Mouse (Mus musculus) MEL (cell line): ENCODE measurements around the gene Pde4dip. TPM values are rescaled to one million over a fixed set of nuclear protein-coding genes. Genes with fewer than 3 reads are reported as not detected.

Experiments
- DNase-seq: peaks from one replicate; pipeline ENCODE4 v3.0.0; 2011; ENCODE audit warnings: low read depth, low spot score
- H3K27ac ChIP-seq: 2 replicates; pipeline ENCODE4 v1.5.1; 2012; ENCODE audit warnings: low read depth, mild to moderate bottlenecking, control low read depth, low read length, moderate library complexity; ENCODE audit not compliant: control insufficient read depth
- H3K27me3 ChIP-seq, 2 experiments: fragments of 150-350 bp in 1 of 2; sonication (generic) in 1 of 2; 2 replicates each; pipeline ENCODE4 v1.6.1; 2012; ENCODE audit warnings: low read length in 2 of 2, mild to moderate bottlenecking in 2 of 2, improper control_type of control experiment in 1 of 2, moderate library complexity in 1 of 2; ENCODE audit not compliant: insufficient read depth in 2 of 2, control insufficient read depth in 1 of 2
- H3K36me3 ChIP-seq, 2 experiments: 2 replicates each; pipeline ENCODE4 v1.6.1; 2012 to 2014; ENCODE audit warnings: low read length in 2 of 2, improper control_type of control experiment in 1 of 2, inconsistent platforms in 1 of 2, mild to moderate bottlenecking in 1 of 2; ENCODE audit not compliant: insufficient read depth in 2 of 2, control insufficient read depth in 1 of 2
- H3K4me1 ChIP-seq, 2 experiments: fragments of 150-350 bp in 1 of 2; sonication (generic) in 1 of 2; 2 replicates each; pipeline ENCODE4 v1.6.1; 2012; ENCODE audit warnings: low read length in 2 of 2, improper control_type of control experiment in 1 of 2, mild to moderate bottlenecking in 1 of 2; ENCODE audit not compliant: insufficient read depth in 2 of 2, control insufficient read depth in 1 of 2
- H3K4me3 ChIP-seq, 2 experiments: fragments of 150-350 bp in 1 of 2; sonication (generic) in 1 of 2; 2 replicates each; pipeline ENCODE4 v1.5.1; 2012; ENCODE audit warnings: low read depth in 2 of 2, low read length in 2 of 2, mild to moderate bottlenecking in 2 of 2, moderate library complexity in 2 of 2, control low read depth in 1 of 2, improper control_type of control experiment in 1 of 2; ENCODE audit not compliant: control insufficient read depth in 1 of 2, insufficient read depth in 1 of 2
- H3K79me2 ChIP-seq: 2 replicates; pipeline ENCODE4 v1.6.1; 2012; ENCODE audit warnings: mild to moderate bottlenecking, low read length, moderate library complexity; ENCODE audit not compliant: control insufficient read depth, poor library complexity, insufficient read depth
- H3K9ac ChIP-seq: 2 replicates; pipeline ENCODE4 v1.6.1; 2012; ENCODE audit warnings: low read depth, mild to moderate bottlenecking, control low read depth, low read length, moderate library complexity; ENCODE audit not compliant: control insufficient read depth, poor library complexity, severe bottlenecking
- H3K9me3 ChIP-seq: fragments of 150-350 bp; sonication (generic); replicated peaks from 2 replicates; pipeline ENCODE4 v1.6.1; 2012; ENCODE audit warnings: mild to moderate bottlenecking, low read length, improper control_type of control experiment, moderate library complexity; ENCODE audit not compliant: insufficient read depth
- BHLHE40 ChIP-seq: IDR thresholded peaks from 2 replicates; pipeline ENCODE4 v1.6.1; 2012; ENCODE audit warnings: low read depth, mild to moderate bottlenecking, inconsistent platforms, low read length, improper control_type of control experiment, borderline replicate concordance
- CHD1 ChIP-seq: IDR thresholded peaks from 2 replicates; pipeline ENCODE4 v1.6.1; 2012; ENCODE audit warnings: low read depth, mild to moderate bottlenecking, inconsistent platforms, low read length, improper control_type of control experiment
- ELF1 ChIP-seq: IDR thresholded peaks from 2 replicates; pipeline ENCODE4 v1.6.1; 2014; ENCODE audit warnings: low read depth, mild to moderate bottlenecking, inconsistent platforms, low read length, improper control_type of control experiment, moderate library complexity
- GATA1 ChIP-seq: IDR thresholded peaks from 2 replicates; pipeline ENCODE4 v1.6.1; 2011; ENCODE audit warnings: low read depth, low read length, improper control_type of control experiment
- JUND ChIP-seq: IDR thresholded peaks from 2 replicates; pipeline ENCODE4 v1.6.1; 2011; ENCODE audit warnings: low read depth, mild to moderate bottlenecking, improper control_type of control experiment, low read length
- KAT2A ChIP-seq: conservative IDR thresholded peaks from 2 replicates; pipeline ENCODE4 v1.6.1; 2012; ENCODE audit warnings: low read depth, low read length, improper control_type of control experiment, inconsistent platforms
- MAFK ChIP-seq: IDR thresholded peaks from 2 replicates; pipeline ENCODE4 v1.6.1; 2011; ENCODE audit warnings: low read depth, mild to moderate bottlenecking, low read length, improper control_type of control experiment, borderline replicate concordance
- MAX ChIP-seq: IDR thresholded peaks from 2 replicates; pipeline ENCODE4 v1.6.1; 2011; ENCODE audit warnings: low read length, improper control_type of control experiment
- MYC ChIP-seq: IDR thresholded peaks from 2 replicates; pipeline ENCODE4 v1.6.1; 2011; ENCODE audit warnings: low read depth, mild to moderate bottlenecking, low read length, improper control_type of control experiment, moderate library complexity
- NELFE ChIP-seq: IDR thresholded peaks from 2 replicates; pipeline ENCODE4 v1.6.1; 2011; ENCODE audit warnings: low read depth, low read length, improper control_type of control experiment
- NRF1 ChIP-seq: IDR thresholded peaks from 2 replicates; pipeline ENCODE4 v1.6.1; 2014; ENCODE audit warnings: low read depth, mild to moderate bottlenecking, inconsistent platforms, low read length, improper control_type of control experiment, moderate library complexity; ENCODE audit not compliant: poor library complexity, insufficient read depth, severe bottlenecking
- POLR2A ChIP-seq, 2 experiments: IDR thresholded peaks; 2 replicates each; pipeline ENCODE4 v1.6.1; 2011 to 2012; ENCODE audit warnings: low read length in 2 of 2, mild to moderate bottlenecking in 2 of 2, control low read depth in 1 of 2, improper control_type of control experiment in 1 of 2, low read depth in 1 of 2, moderate library complexity in 1 of 2; ENCODE audit not compliant: control insufficient read depth in 1 of 2, insufficient read depth in 1 of 2, poor library complexity in 1 of 2
- POLR2AphosphoS2 ChIP-seq: IDR thresholded peaks from 2 replicates; pipeline ENCODE4 v1.6.1; 2011; ENCODE audit warnings: low read length, improper control_type of control experiment
- POLR2AphosphoS5 ChIP-seq: IDR thresholded peaks from 2 replicates; pipeline ENCODE4 v1.6.1; 2012; ENCODE audit warnings: low read depth, borderline replicate concordance, mild to moderate bottlenecking, inconsistent platforms, low read length, moderate library complexity, mixed read lengths
- RCOR1 ChIP-seq: IDR thresholded peaks from 2 replicates; pipeline ENCODE4 v1.6.1; 2012; ENCODE audit warnings: low read depth, mild to moderate bottlenecking, inconsistent platforms, low read length, improper control_type of control experiment
- SIN3A ChIP-seq: IDR thresholded peaks from 2 replicates; pipeline ENCODE4 v1.6.1; 2012; ENCODE audit warnings: low read length, improper control_type of control experiment, inconsistent platforms
- SMC3 ChIP-seq: IDR thresholded peaks from 2 replicates; pipeline ENCODE4 v1.6.1; 2011; ENCODE audit warnings: low read depth, low read length, improper control_type of control experiment
- TAL1 ChIP-seq: IDR thresholded peaks from 2 replicates; pipeline ENCODE4 v1.6.1; 2012; ENCODE audit warnings: mild to moderate bottlenecking, inconsistent platforms, low read length, moderate library complexity, mixed read lengths
- UBTF ChIP-seq: IDR thresholded peaks from 2 replicates; pipeline ENCODE4 v1.6.1; 2012; ENCODE audit warnings: low read depth, mild to moderate bottlenecking, inconsistent platforms, low read length, improper control_type of control experiment, moderate library complexity, borderline replicate concordance; ENCODE audit not compliant: insufficient read depth
- ZC3H11A ChIP-seq: IDR thresholded peaks from 2 replicates; pipeline ENCODE4 v1.6.1; 2012; ENCODE audit warnings: low read depth, mild to moderate bottlenecking, inconsistent platforms, low read length, improper control_type of control experiment
- ZKSCAN1 ChIP-seq: IDR thresholded peaks from 2 replicates; pipeline ENCODE4 v1.6.1; 2012; ENCODE audit warnings: low read depth, mild to moderate bottlenecking, inconsistent platforms, low read length, improper control_type of control experiment, moderate library complexity
- ZMIZ1 ChIP-seq: IDR thresholded peaks from 2 replicates; pipeline ENCODE4 v1.6.1; 2012; ENCODE audit warnings: low read depth, mild to moderate bottlenecking, inconsistent platforms, low read length, improper control_type of control experiment, moderate library complexity
- ZNF384 ChIP-seq: IDR thresholded peaks from 2 replicates; pipeline ENCODE4 v1.6.1; 2012; ENCODE audit warnings: low read depth, mild to moderate bottlenecking, inconsistent platforms, low read length, improper control_type of control experiment
- polyA plus RNA-seq, 2 experiments: library from polyadenylated mRNA; stranded (reverse) in 1 of 2; unstranded in 1 of 2; fragments of >175 nt in 1 of 2; fragments of >200 nt in 1 of 2; gene quantifications; 2 replicates each; pipeline versions ENCODE4 v1.2.1 to v1.2.4; 2012; ENCODE audit warnings: low replicate concordance in 2 of 2, low read depth in 1 of 2; ENCODE audit not compliant: insufficient read length in 2 of 2, insufficient read depth in 1 of 2, missing spikeins in 1 of 2
- total RNA-seq: library from RNA; depleted of rRNA; stranded (reverse); fragments of 300-350 nt; gene quantifications from 2 replicates; pipeline ENCODE4 v1.2.3, GENCODE M21; 2012

Gene Pde4dip
- total and polyA plus RNA-seq, 3 experiments, result 47.6 to 52.4 TPM; not detected in 1

GRCm38 (mm10) chr3:97734259-97734658 is 154.2 kb downstream of the Pde4dip start:
- Histone ChIP-seq H3K4me1 (no peaks in the 10 kb centered on the region), H3K9me3 (no peaks in the 10 kb centered on the region), H3K79me2 (no peaks in the 10 kb centered on the region), H3K36me3 (no peaks in the 10 kb centered on the region), H3K27me3 (0 out of 4 replicates have a peak, but pooled peaks cover 0 to 1% of the 10 kb centered on the region in 2 experiments), H3K4me3 (no peak overlapping the region), H3K27ac (no peak overlapping the region), H3K9ac (no peak overlapping the region)
- no peak for TF ChIP-seq TAL1
- no peak for TF ChIP-seq ELF1
- TF ChIP-seq GATA1, result no peak
- TF ChIP-seq UBTF, result no peak
- TF ChIP-seq NELFE, result no peak
- no peak for TF ChIP-seq ZMIZ1
- TF ChIP-seq BHLHE40, result no peak
- TF ChIP-seq POLR2A (IDR thresholded peaks at IDR 0.05; ENCODE audit: control insufficient read depth in 1 of 2, insufficient read depth in 1 of 2, low read depth in 1 of 2, low read length in 2 of 2, poor library complexity in 1 of 2), result no peak
- TF ChIP-seq ZKSCAN1, result no peak
- no peak for TF ChIP-seq POLR2AphosphoS5
- no peak for TF ChIP-seq JUND
- TF ChIP-seq RCOR1, result no peak
- TF ChIP-seq SMC3, result no peak
- TF ChIP-seq POLR2AphosphoS2, result no peak
- TF ChIP-seq MAX, result no peak
- TF ChIP-seq SIN3A, result no peak
- TF ChIP-seq ZC3H11A, result no peak
- no peak for DNase-seq

DNA sequence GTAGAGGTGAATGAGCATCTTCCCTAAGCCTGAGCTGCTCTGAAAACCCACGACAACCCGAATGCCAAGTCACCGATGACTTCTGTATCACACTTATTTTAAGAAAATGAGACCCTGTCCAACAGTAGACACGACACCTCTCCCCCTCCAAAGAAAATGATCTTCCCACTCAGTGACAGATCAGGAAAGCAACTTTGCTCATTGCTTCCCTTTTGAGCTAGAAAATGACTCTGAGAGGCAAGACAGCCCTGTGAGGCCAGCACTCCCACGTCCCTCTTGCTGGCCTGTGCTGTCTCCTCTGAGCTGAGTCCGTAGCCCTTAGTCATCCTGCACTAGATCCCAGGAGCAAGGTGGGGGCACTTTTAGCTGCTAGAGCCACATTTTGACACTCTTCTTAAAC is 155.9 kb downstream of the Pde4dip start:
- DNase-seq, result no peak
- H3K79me2 ChIP-seq, result no peaks in the 10 kb centered on the region
- no peak overlapping the region for H3K4me3 ChIP-seq
- TF ChIP-seq MYC, result no peak
- TF ChIP-seq KAT2A, result no peak
- TF ChIP-seq POLR2AphosphoS2, result no peak
- no peak for TF ChIP-seq MAFK
- TF ChIP-seq RCOR1, result no peak
- TF ChIP-seq NRF1, result no peak
- no peak for TF ChIP-seq ZNF384
- no peak for TF ChIP-seq CHD1
- peaks cover 2 to 4% of the 10 kb centered on the region in 2 experiments; a peak in 2 of 4 replicates for H3K27me3 ChIP-seq
- H3K27ac ChIP-seq, result no peak overlapping the region
- H3K4me1 ChIP-seq, result no peaks in the 10 kb centered on the region
- H3K36me3 ChIP-seq, result no peaks in the 10 kb centered on the region
- no peak overlapping the region for H3K9ac ChIP-seq
- H3K9me3 ChIP-seq, result no peaks in the 10 kb centered on the region
